Mouse (Mus musculus) inflammation-experienced regulatory T-cells (primary cell): ENCODE data around the gene Ugt2a1. TPM values are rescaled to one million over a fixed set of nuclear protein-coding genes. Genes with fewer than 3 reads are reported as not detected.

Source experiments
- polyA plus RNA-seq, 2 experiments: library from polyadenylated mRNA; unstranded; fragments of 100-300 nt; shearing (Covaris generic); gene quantifications; one replicate each; pipeline ENCODE4 v1.2.1; 2017

Ugt2a1 gene
- polyA plus RNA-seq = not detected

DNA sequence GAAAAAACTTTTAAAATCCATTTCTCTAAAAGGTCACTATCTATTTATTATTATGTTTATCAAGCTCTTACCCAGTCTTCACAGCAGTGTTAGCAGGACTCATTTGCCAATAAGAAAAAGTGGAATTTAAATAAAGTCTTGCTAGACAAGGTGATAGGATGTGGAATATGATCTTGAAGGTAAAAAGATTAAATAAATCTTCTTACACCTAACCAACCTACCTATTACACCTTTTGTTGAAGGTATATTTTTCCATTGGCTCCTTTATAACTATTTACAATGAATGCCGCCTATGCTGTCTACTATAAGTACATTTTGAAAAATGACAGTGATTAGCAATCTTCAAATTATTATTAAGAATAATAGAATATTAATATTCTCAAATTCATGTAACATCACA, at the start of gene Ugt2a1:
Gene Ugt2a1 (minus strand): TSS at position 101 of the 400 bp plus-strand sequence.

DNA sequence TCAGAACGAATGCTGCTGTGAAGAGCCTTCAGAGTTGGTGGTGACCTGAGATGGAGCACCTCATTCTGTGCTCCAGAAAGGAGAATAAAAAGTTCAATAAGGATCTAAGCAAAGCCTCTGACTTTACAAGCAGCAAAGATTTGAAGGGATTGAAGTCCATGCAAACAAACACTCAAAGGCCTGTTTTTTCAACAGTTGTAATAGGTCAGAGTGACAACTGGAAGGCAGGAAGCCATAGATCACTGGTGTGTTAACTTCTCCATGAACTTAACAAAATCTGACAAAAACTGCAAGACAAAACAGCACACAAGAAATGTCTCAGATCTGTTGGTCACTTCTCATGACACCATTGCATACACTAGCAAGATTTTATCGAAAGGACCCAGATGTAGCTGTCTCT, 47.4 kb upstream of the Ugt2a1 start, which contains the start of gene Sult1b1:
Gene Sult1b1 (minus strand): TSS at position 85 of the 400 bp plus-strand sequence.

DNA sequence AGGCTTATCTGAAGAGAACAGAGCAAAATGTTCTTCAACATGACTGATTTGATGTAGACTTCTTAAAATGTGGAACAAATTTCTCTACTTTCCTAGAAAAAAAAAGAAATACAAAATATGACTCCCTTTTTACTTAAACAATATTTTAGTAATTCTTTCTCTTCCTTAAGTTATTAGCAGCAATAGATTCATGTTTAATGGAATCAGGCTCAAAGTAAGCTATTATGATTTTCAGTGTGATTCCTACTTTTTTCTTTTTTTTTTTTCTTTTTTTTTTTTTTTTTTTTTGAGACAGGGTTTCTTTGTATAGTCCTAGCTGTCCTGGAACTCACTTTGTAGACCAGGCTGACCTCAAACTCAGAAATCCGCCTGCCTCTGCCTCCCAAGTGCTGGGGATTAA, 4.0 kb downstream of the Ugt2a1 start, which contains the start of gene Gm43638:
Gene Gm43638 (minus strand): TSS at position 101 of the 400 bp plus-strand sequence.

DNA sequence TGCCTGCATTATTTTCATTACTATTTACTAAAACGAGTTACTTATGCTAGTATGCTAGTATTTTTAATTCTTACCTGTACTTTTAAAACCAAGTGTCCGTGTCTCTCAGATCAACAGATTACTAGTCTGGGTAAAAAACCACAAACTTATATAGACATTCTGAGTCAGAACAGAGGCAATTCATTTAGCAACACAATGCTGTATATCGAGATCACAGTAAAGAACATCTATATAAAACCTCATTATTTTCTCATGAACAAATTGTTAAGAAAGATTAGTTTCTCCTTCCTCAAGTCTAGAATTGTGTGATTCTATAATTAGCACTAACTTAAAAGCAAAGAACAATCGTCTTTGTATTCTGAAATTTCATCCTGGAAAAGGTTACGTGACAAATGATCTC, 8.5 kb downstream of the Ugt2a1 start, which contains the start of gene Ugt2a2:
Gene Ugt2a2 (minus strand): TSS at position 101 of the 400 bp plus-strand sequence.

DNA sequence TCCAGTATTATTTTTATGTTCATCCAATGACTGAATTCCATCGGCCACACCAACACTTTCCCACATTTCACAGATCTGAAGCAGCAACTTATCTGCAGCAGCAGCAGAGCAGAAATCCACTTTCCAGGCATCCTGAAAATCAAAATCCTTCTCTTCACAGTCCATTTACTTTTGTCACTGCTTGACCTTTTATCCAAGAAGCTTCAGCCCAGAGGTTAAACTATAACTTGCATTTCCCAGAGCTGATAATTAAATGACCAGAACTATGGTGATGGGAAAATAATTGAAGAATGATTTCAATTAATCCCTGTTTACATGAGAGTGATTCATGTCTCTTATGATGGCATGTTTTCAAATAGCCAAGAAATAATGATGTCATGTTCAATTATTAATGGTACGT, 66.6 kb downstream of the Ugt2a1 start, which contains the start of gene Ugt2b38:
Gene Ugt2b38 (minus strand): TSS at position 163 of the 400 bp plus-strand sequence.

Other genes starting within 250 kb of the Ugt2a1 start
- gene Ugt2b37, start 236.1 kb downstream of the Ugt2a1 start, polyA plus RNA-seq = 1 to 10 TPM in 1 of 2 experiments, under 1 TPM in 1; 0.19 to 1.2 TPM
- gene Ugt2a3, start 153.7 kb downstream of the Ugt2a1 start, polyA plus RNA-seq = under 1 TPM in 1 of 2 experiments, not detected in 1; 0.87 TPM
- gene Ugt2b38, start 66.7 kb downstream of the Ugt2a1 start, polyA plus RNA-seq = not detected
- not detected for gene Ugt2a2, start 8.6 kb downstream of the Ugt2a1 start, polyA plus RNA-seq
- gene Gm43638, start 4.1 kb downstream of the Ugt2a1 start, polyA plus RNA-seq = not detected
- gene Sult1b1, start 47.3 kb upstream of the Ugt2a1 start, polyA plus RNA-seq = under 1 TPM in 1 of 2 experiments, not detected in 1; 0.10 TPM
- gene Sult1d1, start 78.2 kb upstream of the Ugt2a1 start, polyA plus RNA-seq = under 1 TPM; 0.06 to 0.42 TPM
- under 1 TPM in 1 of 2 experiments, not detected in 1; 0.31 TPM for gene Sult1e1, start 100.7 kb upstream of the Ugt2a1 start, polyA plus RNA-seq
- 1 to 10 TPM in 1 of 2 experiments, not detected in 1; 1.8 TPM for gene Csn1s1, start 175.3 kb upstream of the Ugt2a1 start, polyA plus RNA-seq
- gene Csn2, start 208.8 kb upstream of the Ugt2a1 start, polyA plus RNA-seq = not detected